Mouse (Mus musculus): ENCODE measurements at regions not wholly inside any gene's neighbourhood (a gene's known extent, or its start where the extent isn't known, plus 50 kb on each side); places are given as distances from the start of the nearest gene placed in this dataset.

- TF ChIP-seq CTCF (IDR thresholded peaks at IDR 0.05; ENCODE audit: borderline replicate concordance, insufficient read depth, low read length) (no peak), POLR2A (IDR thresholded peaks at IDR 0.05; ENCODE audit: low read depth, low read length) (no peak)
Measured at GRCm38 (mm10) chr2:53763486-53763885, 321.9 kb downstream of the Rprm start.

Measured in embryonic fibroblast, embryonic 13.5 days (primary cell).